Mouse (Mus musculus) left cerebral cortex, adult 9 months (tissue): ENCODE data around the gene Atxn7.

Source experiments
- DNase-seq, 2 experiments: peaks; one replicate each; pipeline ENCODE4 v3.0.0; 2022; ENCODE audit warnings: low spot score in 2 of 2

Atxn7 gene

GRCm38 (mm10) chr14:14120230-14121096 is 159.2 kb downstream of the Atxn7 start, which contains the start of gene Psmd6:
TSS of gene Psmd6 (minus strand) at chr14:14120984.
- DNase-seq = peak; percentile 52 to 91
